Comparison of ENCODE assay signal across 10 mouse cellular contexts in genomic region chr7:37439117-37439844, GRCm38 (mm10).
DNase-seq lines count a peak whose midpoint lies in the region; ATAC-seq and TF ChIP-seq lines count a peak whose summit lies in the region.
"Had no signal": no experiment of that assay in that cellular context is flagged by ENCODE, and none has a peak within 500 bp of the region (broad histone marks: within the 10 kb centered on the region; RNA-seq: fewer than 3 reads in every experiment).

No protein-coding gene starts in this region.

- H3K36me3 ChIP-seq in forebrain, embryonic 13.5 days (ENCODE audit: poor library complexity, severe bottlenecking) = 0 out of 2 replicates have a peak, but pooled peaks cover 3% of the 10 kb centered on the region
- H3K36me3 ChIP-seq in limb, embryonic 14.5 days (ENCODE audit: control insufficient read depth, insufficient read depth, low read length) = no peaks in the 10 kb centered on the region

- no peak overlapping the region for H3K4me3 ChIP-seq in forebrain, embryonic 13.5 days
- no peak overlapping the region for H3K4me3 ChIP-seq in limb, embryonic 14.5 days (replicated peaks; ENCODE audit: low read length)
- H3K4me3 ChIP-seq: erythroblast, embryonic 14.5 days had no signal

- peak; percentile 72 for ATAC-seq in forebrain, embryonic 13.5 days
- peak; percentile 77; the same call in 1 of the 2 replicates for ATAC-seq in limb, embryonic 14.5 days (ENCODE audit: low FRiP score, low read depth)

- peaks cover 2% of the 10 kb centered on the region; the same call in 1 of the 2 replicates for H3K9me3 ChIP-seq in forebrain, embryonic 13.5 days (replicated peaks)
- no peaks in the 10 kb centered on the region for H3K9me3 ChIP-seq in limb, embryonic 14.5 days (ENCODE audit: control insufficient read depth, low read length)

- WGBS in forebrain, embryonic 13.5 days = 51% methylated on average over 16 of the region's 16 CpGs
- WGBS in limb, embryonic 14.5 days = 45% methylated on average over 16 of the region's 16 CpGs

- H3K27ac ChIP-seq in forebrain, embryonic 13.5 days = no peak overlapping the region
- no peak overlapping the region for H3K27ac ChIP-seq in limb, embryonic 14.5 days (replicated peaks; ENCODE audit: low read depth, low read length)

- H3K9ac ChIP-seq in forebrain, embryonic 13.5 days = no peak overlapping the region
- no peak overlapping the region for H3K9ac ChIP-seq in limb, embryonic 14.5 days (ENCODE audit: low read depth, low read length, severe bottlenecking)

- no peak overlapping the region for H3K4me2 ChIP-seq in forebrain, embryonic 13.5 days
- H3K4me2 ChIP-seq in limb, embryonic 14.5 days (replicated peaks; ENCODE audit: low read depth, low read length, severe bottlenecking) = no peak overlapping the region

- no peaks in the 10 kb centered on the region for H3K27me3 ChIP-seq in forebrain, embryonic 13.5 days
- no peaks in the 10 kb centered on the region for H3K27me3 ChIP-seq in limb, embryonic 14.5 days (ENCODE audit: control insufficient read depth, insufficient read depth, low read length)

- no peak for TF ChIP-seq POLR2A in limb, embryonic 14.5 days (IDR thresholded peaks at IDR 0.05; ENCODE audit: borderline replicate concordance, extremely low read depth, insufficient read depth, insufficient read length)

- peak; percentile 47 for DNase-seq in thymus, postnatal 0 days (ENCODE audit: low spot score)
- DNase-seq in thymus, postnatal 25 days = no peak
- peak; percentile 48 for DNase-seq in limb, embryonic 14.5 days (ENCODE audit: low spot score)
- DNase-seq in retina, postnatal 1 day = peak; percentile 78
- no peak for DNase-seq in urinary bladder, postnatal 4 days (ENCODE audit: low spot score in 2 of 2)
- DNase-seq in lung, postnatal 36 days = no peak
- DNase-seq in right cerebral cortex, postnatal 25 days = no peak
- DNase-seq: heart, postnatal 14 days had no signal

- peaks cover 13% of the 10 kb centered on the region for H3K4me1 ChIP-seq in forebrain, embryonic 13.5 days
- H3K4me1 ChIP-seq in limb, embryonic 14.5 days (ENCODE audit: control insufficient read depth, insufficient read depth, low read length) = peaks cover 7% of the 10 kb centered on the region; the same call in 1 of the 2 replicates

Comparison
In these comparisons a context has a peak if more than half of its experiments do, and no peak if none do; other contexts are left out.
1. DNase-seq: peak in thymus, postnatal 0 days (single experiment), limb, embryonic 14.5 days (single experiment) and retina, postnatal 1 day (single experiment); none in thymus, postnatal 25 days (single experiment), urinary bladder, postnatal 4 days (0 of 2), lung, postnatal 36 days (single experiment) and right cerebral cortex, postnatal 25 days (single experiment).